Mouse (Mus musculus) embryonic facial prominence, embryonic 11.5 days (tissue): ENCODE data around the gene Fgfr2. TPM values are rescaled to one million over a fixed set of nuclear protein-coding genes. Genes with fewer than 3 reads are reported as not detected.

Experiments
- ATAC-seq: fragments of 200-750 bp; cut with Nextera tagmentation; replicated peaks from 2 replicates; pipeline ENCODE4 v1.8.0; 2017; ENCODE audit warnings: low read depth; ENCODE audit not compliant: insufficient number of reproducible peaks, low FRiP score, low TSS enrichment
- DNase-seq: peaks from one replicate; pipeline ENCODE4 v3.0.0-alpha.2; 2015; ENCODE audit warnings: low spot score
- H3K27ac ChIP-seq: fragments of 300-500 bp; sonication (generic); replicated peaks from 2 replicates; pipeline ENCODE4 v1.5.1; 2014; ENCODE audit warnings: mild to moderate bottlenecking, low read depth, low read length, control low read depth
- H3K27me3 ChIP-seq: fragments of 300-500 bp; sonication (generic); 2 replicates; pipeline ENCODE4 v1.6.1; 2014; ENCODE audit warnings: mild to moderate bottlenecking, low read length, moderate library complexity, mixed read lengths; ENCODE audit not compliant: control insufficient read depth, insufficient read depth
- H3K36me3 ChIP-seq: fragments of 300-500 bp; sonication (generic); replicated peaks from 2 replicates; pipeline ENCODE4 v1.6.1; 2014; ENCODE audit warnings: low read depth, mild to moderate bottlenecking, low read length, moderate library complexity, mixed read lengths; ENCODE audit not compliant: control insufficient read depth, insufficient read depth
- H3K4me1 ChIP-seq: fragments of 300-500 bp; sonication (generic); 2 replicates; pipeline ENCODE4 v1.6.1; 2014; ENCODE audit warnings: low read length, mixed read lengths; ENCODE audit not compliant: control insufficient read depth, insufficient read depth
- H3K4me2 ChIP-seq: fragments of 300-500 bp; sonication (generic); 2 replicates; pipeline ENCODE4 v1.6.1; 2014; ENCODE audit warnings: low read depth, mild to moderate bottlenecking, control low read depth, low read length, moderate library complexity
- H3K4me3 ChIP-seq: fragments of 300-500 bp; sonication (generic); 2 replicates; pipeline ENCODE4 v1.5.1; 2014; ENCODE audit warnings: low read depth, low read length, control low read depth
- H3K9ac ChIP-seq: fragments of 300-500 bp; sonication (generic); replicated peaks from 2 replicates; pipeline ENCODE4 v1.6.1; 2014; ENCODE audit warnings: mild to moderate bottlenecking, control low read depth, low read length
- H3K9me3 ChIP-seq: fragments of 300-500 bp; sonication (generic); replicated peaks from 2 replicates; pipeline ENCODE4 v1.6.1; 2016; ENCODE audit warnings: mild to moderate bottlenecking, low read length, inconsistent platforms, mixed read lengths; ENCODE audit not compliant: control insufficient read depth
- WGBS: fragments of 180-500 bp; shearing (Covaris S2); extraction: QIAGEN DNeasy Blood & Tissue Kit; methylation state at CpG from one replicate; pipeline ENCODE4 v1.1.7; 2014; 5-methylcytosine and 5-hydroxymethylcytosine counted together
- polyA plus RNA-seq: library from polyadenylated mRNA; unstranded; fragments of >200 nt; fragmentation: Nextera tagmentation; extraction: Ambion mirVana; gene quantifications from 2 replicates; pipeline ENCODE4 v1.2.1, GENCODE M21; 2014

Gene Fgfr2
- polyA plus RNA-seq, 1 experiment from 2014 or later: 75.6 TPM

- no peak overlapping the region for H3K27ac ChIP-seq
- ATAC-seq: no peak
- no peak for DNase-seq
- no peaks in the 10 kb centered on the region for H3K27me3 ChIP-seq
- H3K9ac ChIP-seq: no peak overlapping the region
- whole genome bisulfite sequencing: 92% methylated on average over 2 of the region's 2 CpGs
- H3K36me3 ChIP-seq: no peaks in the 10 kb centered on the region
- H3K4me3 ChIP-seq: no peak overlapping the region
- H3K4me2 ChIP-seq: no peak overlapping the region
- H3K4me1 ChIP-seq: no peaks in the 10 kb centered on the region
- no peaks in the 10 kb centered on the region for H3K9me3 ChIP-seq
These were observed 1267.5 kb downstream of the Fgfr2 start for GRCm38 (mm10) chr7:131855641-131856040.

- WGBS: 47% methylated on average over 4 of the region's 4 CpGs
- no peak overlapping the region for H3K4me3 ChIP-seq
These were observed 1272.6 kb downstream of the Fgfr2 start for GRCm38 (mm10) chr7:131850579-131850978.

GRCm38 (mm10) chr7:131846066-131846905 lies 1276.9 kb downstream of the Fgfr2 start:
- no peak overlapping the region for H3K4me2 ChIP-seq

More at GRCm38 (mm10) chr7:131850579-131850978, 1272.6 kb downstream of the Fgfr2 start:
- ATAC-seq (no peak), DNase-seq (no peak)
- Histone ChIP-seq H3K27ac (no peak overlapping the region), H3K9me3 (no peaks in the 10 kb centered on the region), H3K4me2 (no peak overlapping the region), H3K4me1 (peaks cover 4% of the 10 kb centered on the region; the same call in 1 of the 2 replicates), H3K36me3 (no peaks in the 10 kb centered on the region), H3K9ac (no peak overlapping the region), H3K27me3 (no peaks in the 10 kb centered on the region)

GRCm38 (mm10) chr7:131830261-131830660 lies 1292.9 kb downstream of the Fgfr2 start:
- DNase-seq (no peak), ATAC-seq (no peak)
- Histone ChIP-seq H3K4me3 (no peak overlapping the region), H3K36me3 (no peaks in the 10 kb centered on the region), H3K9ac (no peak overlapping the region), H3K27ac (no peak overlapping the region), H3K27me3 (no peaks in the 10 kb centered on the region), H3K4me1 (no peaks in the 10 kb centered on the region), H3K4me2 (no peak overlapping the region), H3K9me3 (no peaks in the 10 kb centered on the region)
- WGBS: 75% methylated on average over 1 of the region's 1 CpGs

More at GRCm38 (mm10) chr7:131846066-131846905, 1276.9 kb downstream of the Fgfr2 start:
- Histone ChIP-seq H3K9me3 (no peaks in the 10 kb centered on the region), H3K9ac (no peak overlapping the region), H3K4me3 (no peak overlapping the region), H3K36me3 (no peaks in the 10 kb centered on the region), H3K27ac (no peak overlapping the region), H3K27me3 (no peaks in the 10 kb centered on the region), H3K4me1 (peaks cover 4% of the 10 kb centered on the region; the same call in 1 of the 2 replicates)
- 32% methylated on average over 20 of the region's 20 CpGs for WGBS
- ATAC-seq: no peak
- peak; percentile 42 for DNase-seq

- H3K9ac ChIP-seq: no peak overlapping the region
- H3K4me1 ChIP-seq: no peaks in the 10 kb centered on the region
- H3K36me3 ChIP-seq: no peaks in the 10 kb centered on the region
- H3K27ac ChIP-seq: no peak overlapping the region
- H3K4me3 ChIP-seq: no peak overlapping the region
- ATAC-seq (no peak), DNase-seq (no peak)
- WGBS: 86% methylated on average over 5 of the region's 5 CpGs
- no peaks in the 10 kb centered on the region for H3K9me3 ChIP-seq
- H3K27me3 ChIP-seq: no peaks in the 10 kb centered on the region
- H3K4me2 ChIP-seq: no peak overlapping the region
These were observed 1296.3 kb downstream of the Fgfr2 start for GRCm38 (mm10) chr7:131826811-131827210.

GRCm38 (mm10) chr7:131817976-131818375 lies 1305.2 kb downstream of the Fgfr2 start:
- no peak for ATAC-seq
- no peak overlapping the region for H3K9ac ChIP-seq
- H3K4me2 ChIP-seq: no peak overlapping the region

GRCm38 (mm10) chr7:131816641-131817040 lies 1306.5 kb downstream of the Fgfr2 start:
- Histone ChIP-seq H3K27ac (no peak overlapping the region), H3K4me3 (no peak overlapping the region), H3K27me3 (no peaks in the 10 kb centered on the region), H3K4me1 (no peaks in the 10 kb centered on the region), H3K4me2 (no peak overlapping the region), H3K9me3 (no peaks in the 10 kb centered on the region), H3K36me3 (no peaks in the 10 kb centered on the region), H3K9ac (no peak overlapping the region)
- WGBS: 72% methylated on average over 2 of the region's 2 CpGs
- DNase-seq (no peak), ATAC-seq (no peak)

More at GRCm38 (mm10) chr7:131817976-131818375, 1305.2 kb downstream of the Fgfr2 start:
- no peak overlapping the region for H3K27ac ChIP-seq
- H3K9me3 ChIP-seq: no peaks in the 10 kb centered on the region
- H3K4me3 ChIP-seq: no peak overlapping the region
- H3K27me3 ChIP-seq: no peaks in the 10 kb centered on the region
- H3K4me1 ChIP-seq: no peaks in the 10 kb centered on the region
- no peaks in the 10 kb centered on the region for H3K36me3 ChIP-seq
- WGBS: 84% methylated on average over 6 of the region's 6 CpGs
- DNase-seq: no peak

GRCm38 (mm10) chr7:131812116-131812515 lies 1311.0 kb downstream of the Fgfr2 start:
- Histone ChIP-seq H3K27me3 (no peaks in the 10 kb centered on the region), H3K4me2 (no peak overlapping the region), H3K27ac (no peak overlapping the region), H3K9ac (no peak overlapping the region), H3K4me1 (no peaks in the 10 kb centered on the region), H3K36me3 (no peaks in the 10 kb centered on the region), H3K9me3 (no peaks in the 10 kb centered on the region), H3K4me3 (no peak overlapping the region)
- 84% methylated on average over 6 of the region's 6 CpGs for WGBS
- ATAC-seq (no peak), DNase-seq (no peak)
